Mouse (Mus musculus) 3T3-L1 (cell line): ENCODE data around the gene Lasp1.

ENCODE experiments used
- DNase-seq: peaks from one replicate; pipeline ENCODE4 v3.0.0-alpha.2; 2015; ENCODE audit warnings: low read depth, low spot score

Lasp1 gene

DNA sequence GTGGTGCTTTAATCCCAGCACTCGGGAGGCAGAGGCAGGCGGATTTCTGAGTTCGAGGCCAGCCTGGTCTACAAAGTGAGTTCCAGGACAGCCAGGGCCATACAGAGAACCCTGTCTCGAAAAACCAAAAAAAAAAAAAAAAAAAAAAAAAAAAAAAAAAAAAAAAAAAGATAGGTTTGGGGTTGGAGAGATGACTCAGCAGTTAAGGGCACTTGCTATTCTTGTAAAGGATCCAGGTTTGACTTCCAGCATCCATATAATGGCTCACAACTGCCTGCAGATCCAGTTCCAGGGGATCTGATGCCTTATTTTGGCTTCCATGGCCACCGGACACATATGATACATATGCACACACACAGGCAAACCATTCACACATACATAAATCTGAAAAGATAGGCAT, 73.6 kb downstream of the Lasp1 start:
- peak; percentile 40 for DNase-seq

DNA sequence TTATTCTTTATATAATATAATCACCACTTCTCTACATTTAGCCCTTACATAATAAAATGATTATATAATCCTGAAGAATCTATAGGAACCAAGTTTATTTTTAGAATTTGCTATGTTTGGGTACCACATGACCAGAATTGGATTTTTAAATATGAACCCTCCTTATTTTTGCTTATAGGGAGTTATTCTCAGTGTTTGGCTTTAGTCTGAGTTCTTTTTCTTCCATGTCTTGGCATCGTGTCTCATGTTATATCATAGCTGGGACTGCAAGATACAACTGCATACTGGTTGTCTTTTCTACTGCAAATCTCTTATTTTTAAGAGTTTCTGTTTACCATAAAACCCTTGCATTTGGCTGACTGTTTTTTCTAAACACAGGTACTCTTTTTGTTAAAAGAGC, 75.6 kb downstream of the Lasp1 start:
- DNase-seq: no peak

DNA sequence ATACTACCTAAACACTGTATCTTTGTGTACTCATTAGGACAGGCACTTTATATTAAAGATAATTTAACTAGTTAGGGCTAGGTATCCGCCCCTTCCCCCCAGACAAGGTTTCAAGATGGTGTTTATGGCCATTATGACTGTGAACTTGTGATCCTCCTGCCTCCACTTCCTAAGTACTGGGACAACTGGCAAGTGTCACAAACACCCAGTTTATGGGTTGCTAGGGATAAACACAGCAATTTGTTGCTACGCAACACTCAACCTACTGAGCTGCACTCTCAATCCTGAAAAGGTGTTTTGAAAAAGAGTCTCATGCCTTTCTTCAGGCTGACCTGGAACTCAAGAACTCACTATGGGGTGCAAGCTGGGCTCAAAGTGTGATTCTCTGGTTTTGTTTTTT, 78.5 kb downstream of the Lasp1 start:
- no peak for DNase-seq

DNA sequence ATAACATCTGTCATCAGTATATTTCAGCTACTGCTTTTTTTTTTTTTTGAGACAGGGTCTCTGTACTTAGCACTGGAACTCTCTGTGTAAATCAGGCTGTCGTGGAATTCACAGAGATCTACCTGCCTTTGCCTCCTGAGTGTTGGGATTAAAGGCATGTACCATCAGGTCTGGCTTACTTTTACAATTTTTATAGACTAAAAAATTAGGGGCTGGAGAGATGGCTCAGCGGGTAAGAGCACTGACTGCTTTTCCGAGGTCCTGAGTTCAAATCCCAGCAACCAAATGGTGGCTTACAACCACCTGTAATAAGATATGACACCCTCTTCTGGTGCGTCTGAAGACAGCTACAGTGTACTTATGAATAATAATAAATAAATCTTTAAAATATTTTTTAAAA, 81.6 kb downstream of the Lasp1 start:
- no peak for DNase-seq

DNA sequence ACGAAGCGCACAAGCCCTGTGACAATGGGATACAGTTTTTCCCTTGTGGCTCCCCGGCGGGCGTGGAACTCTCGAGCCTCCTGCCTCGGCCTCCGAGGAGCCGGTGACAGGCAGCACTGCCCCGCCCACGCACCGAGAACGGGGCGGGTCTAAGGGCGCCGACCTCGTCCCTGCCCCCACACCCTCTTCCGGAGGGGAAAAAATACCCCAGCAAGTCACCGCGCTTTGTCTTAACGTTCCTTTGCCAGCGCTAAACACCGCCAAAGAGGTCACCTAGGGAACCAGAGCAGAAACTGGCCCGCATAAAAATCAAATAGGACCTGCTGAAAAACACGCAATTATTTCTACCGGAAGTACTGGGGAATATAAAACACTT, 84.7 kb downstream of the Lasp1 start:
- no peak for DNase-seq

DNA sequence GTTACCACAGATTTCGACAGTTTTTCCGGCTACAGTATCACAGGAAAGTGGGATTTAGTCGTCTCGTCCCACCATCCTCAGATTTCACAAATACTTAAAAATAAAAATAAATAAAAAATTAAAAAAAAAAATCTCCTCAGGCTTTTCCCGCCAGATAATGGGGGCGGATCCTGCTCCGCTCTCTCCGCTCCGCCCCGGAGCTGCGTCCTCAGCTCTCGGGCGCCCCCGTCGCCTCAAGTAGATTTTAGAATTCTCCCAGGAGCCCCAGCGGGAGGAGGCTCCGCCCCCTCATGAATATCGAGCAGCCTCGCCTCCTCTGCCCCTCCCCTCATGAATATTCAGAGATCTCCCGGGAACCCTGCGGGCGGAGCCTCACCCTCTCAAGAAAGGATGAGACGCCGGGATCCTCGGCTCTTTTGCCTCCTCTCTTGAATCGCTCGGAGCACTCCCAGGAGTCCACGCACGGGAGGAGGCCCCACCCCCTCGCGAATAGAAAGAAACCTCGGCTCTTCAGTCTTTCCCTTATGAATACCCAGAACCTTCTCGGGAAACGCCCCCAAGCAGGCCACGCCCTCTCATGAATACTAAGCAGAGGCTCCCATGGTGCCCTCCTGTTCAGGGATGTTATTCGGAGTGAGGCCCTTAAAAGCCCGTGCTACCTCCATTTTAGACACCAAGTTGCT, 85.3 kb downstream of the Lasp1 start, which contains the start of gene Fbxo47:
TSS of gene Fbxo47 (minus strand) at position 237 of the 683 bp plus-strand sequence.
- DNase-seq: peak; percentile 99

DNA sequence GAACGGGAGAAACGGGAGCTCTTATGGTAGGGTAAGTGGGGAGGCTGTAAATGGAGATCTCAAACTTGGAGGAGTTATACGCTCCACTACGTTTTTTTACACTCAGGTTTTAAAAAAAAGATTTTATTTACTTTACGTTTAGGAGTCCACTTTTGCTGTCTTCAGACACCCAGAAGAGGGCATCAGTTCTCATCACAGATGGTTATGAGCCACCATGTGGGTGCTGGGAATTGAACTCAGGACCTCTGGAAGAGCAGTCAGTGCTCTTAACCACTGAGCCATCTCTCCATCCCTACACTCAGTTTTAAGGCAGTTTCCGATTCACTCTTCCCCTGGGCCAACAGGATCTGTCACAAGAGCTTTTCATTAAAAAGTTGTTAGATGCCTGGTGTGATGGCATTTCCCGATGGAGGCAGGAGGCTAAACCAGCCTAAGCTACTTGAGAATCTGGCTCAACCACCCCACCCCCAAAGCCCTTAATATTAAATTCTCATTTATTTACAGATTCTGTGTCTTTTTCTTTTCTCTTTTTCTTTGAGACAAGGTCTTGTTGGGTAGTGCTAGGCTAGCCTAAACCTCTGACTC, 85.9 kb downstream of the Lasp1 start:
- no peak for DNase-seq

DNA sequence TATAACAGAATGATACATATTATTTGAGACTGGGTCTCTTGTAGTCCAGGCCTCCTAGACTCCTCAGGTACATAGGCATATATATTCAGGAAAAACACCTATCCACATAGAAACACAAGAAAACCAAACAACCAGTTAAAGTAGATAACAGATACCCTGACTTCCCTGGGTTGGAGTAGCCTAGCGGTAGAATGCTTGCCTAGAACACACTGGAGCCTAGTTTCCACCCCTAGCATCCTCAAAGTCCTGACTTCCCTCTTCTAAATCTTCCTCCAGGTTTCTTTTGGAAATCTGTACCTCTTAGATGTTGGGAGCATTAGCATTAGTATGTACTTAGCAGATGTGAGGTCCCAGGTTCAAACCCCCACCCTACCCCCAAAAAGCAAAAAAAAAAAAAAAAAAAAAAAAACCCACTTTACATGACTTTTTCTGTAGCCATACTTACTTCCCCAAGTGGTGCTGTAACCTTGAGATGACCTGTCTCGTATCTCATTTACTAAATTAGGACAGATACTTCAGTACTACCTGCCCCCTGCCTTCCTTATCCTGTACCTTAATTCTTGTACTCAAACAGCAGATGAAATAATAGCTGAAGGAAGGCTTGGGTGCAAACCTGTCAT, 86.6 kb downstream of the Lasp1 start:
- no peak for DNase-seq
